Mouse (Mus musculus): ENCODE data around the gene Dnah2. TPM values are rescaled to one million over a fixed set of nuclear protein-coding genes. Genes with fewer than 3 reads are reported as not detected.

Gene Dnah2
- polyA plus RNA-seq, 1 experiment from 2014 or later = 2.6 TPM

- Histone ChIP-seq H3K9ac (ENCODE audit: low read length) (peak overlapping the region; percentile 88), H3K27me3 (ENCODE audit: control insufficient read depth, insufficient read depth, low read length) (no peaks in the 10 kb centered on the region), H3K9me3 (ENCODE audit: control insufficient read depth, low read length) (no peaks in the 10 kb centered on the region), H3K4me3 (ENCODE audit: low read depth, low read length) (peak overlapping the region; percentile 81), H3K4me1 (replicated peaks; ENCODE audit: control insufficient read depth, insufficient read depth, low read length) (peaks cover 16% of the 10 kb centered on the region), H3K27ac (ENCODE audit: low read depth, low read length) (no peak overlapping the region), H3K36me3 (ENCODE audit: control insufficient read depth, insufficient read depth, low read length) (peaks cover 3% of the 10 kb centered on the region; the same call in 1 of the 2 replicates), H3K4me2 (ENCODE audit: low read depth, low read length, severe bottlenecking) (peak overlapping the region; percentile 67)
- no peak for DNase-seq (ENCODE audit: low spot score)
- 14% methylated on average over 15 of the region's 15 CpGs for WGBS
- ATAC-seq (replicated peaks; ENCODE audit: low FRiP score) = no peak
These were observed 29.4 kb upstream of the Dnah2 start for GRCm38 (mm10) chr11:69578301-69578700.

GRCm38 (mm10) chr11:69576307-69576706, 27.4 kb upstream of the Dnah2 start:
- peaks cover 3% of the 10 kb centered on the region; the same call in 1 of the 2 replicates for H3K36me3 ChIP-seq (ENCODE audit: control insufficient read depth, insufficient read depth, low read length)
- no peak overlapping the region for H3K9ac ChIP-seq (ENCODE audit: low read length)
- no peak overlapping the region for H3K4me2 ChIP-seq (ENCODE audit: low read depth, low read length, severe bottlenecking)
- H3K4me3 ChIP-seq (ENCODE audit: low read depth, low read length) = no peak overlapping the region
- no peaks in the 10 kb centered on the region for H3K27me3 ChIP-seq (ENCODE audit: control insufficient read depth, insufficient read depth, low read length)
- peaks cover 16% of the 10 kb centered on the region for H3K4me1 ChIP-seq (replicated peaks; ENCODE audit: control insufficient read depth, insufficient read depth, low read length)
- no peaks in the 10 kb centered on the region for H3K9me3 ChIP-seq (ENCODE audit: control insufficient read depth, low read length)
- 81% methylated on average over 5 of the region's 5 CpGs for WGBS
- H3K27ac ChIP-seq (ENCODE audit: low read depth, low read length) = no peak overlapping the region
- DNase-seq (ENCODE audit: low spot score) (no peak), ATAC-seq (replicated peaks; ENCODE audit: low FRiP score) (no peak)

GRCm38 (mm10) chr11:69575220-69575619, 26.3 kb upstream of the Dnah2 start:
- ATAC-seq (replicated peaks; ENCODE audit: low FRiP score) (no peak), DNase-seq (ENCODE audit: low spot score) (no peak)
- no peak overlapping the region for H3K9ac ChIP-seq (ENCODE audit: low read length)
- H3K27ac ChIP-seq (ENCODE audit: low read depth, low read length) = no peak overlapping the region
- no peak overlapping the region for H3K4me3 ChIP-seq (ENCODE audit: low read depth, low read length)
- peaks cover 7% of the 10 kb centered on the region; the same call in 1 of the 2 replicates for H3K36me3 ChIP-seq (ENCODE audit: control insufficient read depth, insufficient read depth, low read length)
- 75% methylated on average over 3 of the region's 3 CpGs for WGBS
- peaks cover 16% of the 10 kb centered on the region for H3K4me1 ChIP-seq (replicated peaks; ENCODE audit: control insufficient read depth, insufficient read depth, low read length)
- H3K27me3 ChIP-seq (ENCODE audit: control insufficient read depth, insufficient read depth, low read length) = no peaks in the 10 kb centered on the region
- H3K9me3 ChIP-seq (ENCODE audit: control insufficient read depth, low read length) = no peaks in the 10 kb centered on the region
- H3K4me2 ChIP-seq (ENCODE audit: low read depth, low read length, severe bottlenecking) = no peak overlapping the region

GRCm38 (mm10) chr11:69565131-69565530, 16.2 kb upstream of the Dnah2 start:
- Histone ChIP-seq H3K27me3 (ENCODE audit: control insufficient read depth, insufficient read depth, low read length) (no peaks in the 10 kb centered on the region), H3K4me2 (ENCODE audit: low read depth, low read length, severe bottlenecking) (no peak overlapping the region), H3K4me1 (replicated peaks; ENCODE audit: control insufficient read depth, insufficient read depth, low read length) (peaks cover 14% of the 10 kb centered on the region), H3K9ac (ENCODE audit: low read length) (no peak overlapping the region), H3K36me3 (ENCODE audit: control insufficient read depth, insufficient read depth, low read length) (no peaks in the 10 kb centered on the region), H3K9me3 (ENCODE audit: control insufficient read depth, low read length) (no peaks in the 10 kb centered on the region), H3K4me3 (ENCODE audit: low read depth, low read length) (no peak overlapping the region), H3K27ac (ENCODE audit: low read depth, low read length) (no peak overlapping the region)
- ATAC-seq (replicated peaks; ENCODE audit: low FRiP score) (no peak), DNase-seq (ENCODE audit: low spot score) (no peak)
- WGBS = 83% methylated on average over 8 of the region's 8 CpGs

GRCm38 (mm10) chr11:69564391-69564790, 15.5 kb upstream of the Dnah2 start:
- 51% methylated on average over 3 of the region's 3 CpGs for WGBS
- H3K36me3 ChIP-seq (ENCODE audit: control insufficient read depth, insufficient read depth, low read length) = no peaks in the 10 kb centered on the region
- no peak overlapping the region for H3K27ac ChIP-seq (ENCODE audit: low read depth, low read length)

GRCm38 (mm10) chr11:69563373-69563772, 14.5 kb upstream of the Dnah2 start:
- WGBS = 90% methylated on average over 13 of the region's 13 CpGs
- peaks cover 21% of the 10 kb centered on the region for H3K4me1 ChIP-seq (replicated peaks; ENCODE audit: control insufficient read depth, insufficient read depth, low read length)
- H3K27ac ChIP-seq (ENCODE audit: low read depth, low read length) = no peak overlapping the region

More at GRCm38 (mm10) chr11:69564391-69564790, 15.5 kb upstream of the Dnah2 start:
- DNase-seq (ENCODE audit: low spot score) (no peak), ATAC-seq (replicated peaks; ENCODE audit: low FRiP score) (no peak)
- Histone ChIP-seq H3K4me2 (ENCODE audit: low read depth, low read length, severe bottlenecking) (no peak overlapping the region), H3K27me3 (ENCODE audit: control insufficient read depth, insufficient read depth, low read length) (no peaks in the 10 kb centered on the region), H3K9ac (ENCODE audit: low read length) (no peak overlapping the region), H3K4me3 (ENCODE audit: low read depth, low read length) (no peak overlapping the region), H3K4me1 (replicated peaks; ENCODE audit: control insufficient read depth, insufficient read depth, low read length) (peaks cover 17% of the 10 kb centered on the region), H3K9me3 (ENCODE audit: control insufficient read depth, low read length) (no peaks in the 10 kb centered on the region)

GRCm38 (mm10) chr11:69560896-69561854, 12.3 kb upstream of the Dnah2 start:
- Histone ChIP-seq H3K27me3 (ENCODE audit: control insufficient read depth, insufficient read depth, low read length) (no peaks in the 10 kb centered on the region), H3K4me1 (replicated peaks; ENCODE audit: control insufficient read depth, insufficient read depth, low read length) (peaks cover 43% of the 10 kb centered on the region), H3K4me2 (ENCODE audit: low read depth, low read length, severe bottlenecking) (peak overlapping the region; percentile 100), H3K36me3 (ENCODE audit: control insufficient read depth, insufficient read depth, low read length) (no peaks in the 10 kb centered on the region), H3K4me3 (ENCODE audit: low read depth, low read length) (no peak overlapping the region), H3K9me3 (ENCODE audit: control insufficient read depth, low read length) (no peaks in the 10 kb centered on the region), H3K27ac (ENCODE audit: low read depth, low read length) (peak overlapping the region; percentile 72), H3K9ac (ENCODE audit: low read length) (peak overlapping the region; percentile 90)
- DNase-seq (ENCODE audit: low spot score) (peak; percentile 73), ATAC-seq (replicated peaks; ENCODE audit: low FRiP score) (peak; percentile 51; the same call in 1 of the 2 replicates)
- 16% methylated on average over 16 of the region's 16 CpGs for WGBS

More at GRCm38 (mm10) chr11:69563373-69563772, 14.5 kb upstream of the Dnah2 start:
- no peak for DNase-seq (ENCODE audit: low spot score)
- H3K9ac ChIP-seq (ENCODE audit: low read length) = no peak overlapping the region
- no peak overlapping the region for H3K4me3 ChIP-seq (ENCODE audit: low read depth, low read length)
- no peaks in the 10 kb centered on the region for H3K27me3 ChIP-seq (ENCODE audit: control insufficient read depth, insufficient read depth, low read length)
- no peak for ATAC-seq (replicated peaks; ENCODE audit: low FRiP score)
- no peaks in the 10 kb centered on the region for H3K9me3 ChIP-seq (ENCODE audit: control insufficient read depth, low read length)
- no peak overlapping the region for H3K4me2 ChIP-seq (ENCODE audit: low read depth, low read length, severe bottlenecking)
- no peaks in the 10 kb centered on the region for H3K36me3 ChIP-seq (ENCODE audit: control insufficient read depth, insufficient read depth, low read length)

- Histone ChIP-seq H3K4me1 (replicated peaks; ENCODE audit: control insufficient read depth, insufficient read depth, low read length) (peaks cover 47% of the 10 kb centered on the region), H3K36me3 (ENCODE audit: control insufficient read depth, insufficient read depth, low read length) (no peaks in the 10 kb centered on the region), H3K27ac (ENCODE audit: low read depth, low read length) (peak within 1 kb of the TSS; percentile 73), H3K4me3 (ENCODE audit: low read depth, low read length) (peak within 1 kb of the TSS; percentile 68), H3K9me3 (ENCODE audit: control insufficient read depth, low read length) (no peaks in the 10 kb centered on the region), H3K9ac (ENCODE audit: low read length) (peak within 1 kb of the TSS; percentile 90), H3K27me3 (ENCODE audit: control insufficient read depth, insufficient read depth, low read length) (no peaks in the 10 kb centered on the region), H3K4me2 (ENCODE audit: low read depth, low read length, severe bottlenecking) (peak within 1 kb of the TSS; percentile 100)
- peak; percentile 84 for DNase-seq (ENCODE audit: low spot score)
- WGBS = under 1% methylated on average over 59 of the region's 59 CpGs
- peak; percentile 40; the same call in 1 of the 2 replicates for ATAC-seq (replicated peaks; ENCODE audit: low FRiP score)
These were observed 11.2 kb upstream of the Dnah2 start, which contains the start of gene Efnb3 for GRCm38 (mm10) chr11:69559851-69560765. Gene Efnb3 (minus strand): TSS chr11:69560205.

Measured in forebrain, embryonic 11.5 days (tissue).